ENCODE assay signal across 10 mouse cellular contexts in the genomic region with DNA sequence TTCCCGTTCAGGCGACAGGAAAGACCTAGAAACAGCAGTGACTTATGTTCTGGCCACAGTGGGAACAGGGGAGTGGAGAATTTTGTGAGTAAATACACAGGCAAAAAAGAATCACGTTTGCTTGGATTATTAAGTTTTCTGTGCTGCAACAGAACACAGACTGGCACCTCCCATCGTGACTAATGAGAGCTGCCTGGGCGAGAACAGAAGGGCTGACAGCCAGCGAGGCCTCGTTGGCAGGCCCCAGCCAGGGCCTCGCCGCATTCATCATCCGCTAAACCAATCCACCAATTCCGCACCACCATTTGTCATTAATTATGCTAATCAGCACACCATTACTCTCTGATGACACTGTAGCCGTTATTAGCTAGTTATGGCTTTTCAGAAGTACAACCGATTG.
DNase-seq lines count a peak whose midpoint lies in the region; ATAC-seq and TF ChIP-seq lines count a peak whose summit lies in the region.
"Had no signal": no experiment of that assay in that cellular context is flagged by ENCODE, and none has a peak within 500 bp of the region (broad histone marks: within the 10 kb centered on the region; RNA-seq: fewer than 3 reads in every experiment).

No protein-coding gene starts in this region.

- no peak overlapping the region for H3K4me3 ChIP-seq in forebrain, embryonic 15.5 days
- H3K4me3 ChIP-seq in liver, embryonic 12.5 days: no peak overlapping the region
- no peak overlapping the region for H3K4me3 ChIP-seq in intestine, postnatal 0 days (ENCODE audit: low read depth, low read length)
- H3K4me3 ChIP-seq: erythroblast, embryonic 14.5 days had no signal

- no peaks in the 10 kb centered on the region for H3K27me3 ChIP-seq in forebrain, embryonic 15.5 days
- no peaks in the 10 kb centered on the region for H3K27me3 ChIP-seq in liver, embryonic 12.5 days (replicated peaks)
- H3K27me3 ChIP-seq in intestine, postnatal 0 days (replicated peaks; ENCODE audit: control insufficient read depth, insufficient read depth, low read length): no peaks in the 10 kb centered on the region

- H3K4me2 ChIP-seq in forebrain, embryonic 15.5 days (replicated peaks): peak overlapping the region; percentile 29
- no peak overlapping the region for H3K4me2 ChIP-seq in liver, embryonic 12.5 days
- H3K4me2 ChIP-seq in intestine, postnatal 0 days (replicated peaks; ENCODE audit: low read depth): no peak overlapping the region

- 6% methylated on average over 13 of the region's 13 CpGs for WGBS in forebrain, embryonic 15.5 days
- WGBS in liver, embryonic 12.5 days (ENCODE audit: insufficient replicate concordance): 68% methylated on average over 13 of the region's 13 CpGs
- WGBS in intestine, postnatal 0 days: 76% methylated on average over 13 of the region's 13 CpGs

- H3K9ac ChIP-seq in forebrain, embryonic 15.5 days (replicated peaks): 0 out of 2 replicates have a peak overlapping the region, but pooled peaks have one; percentile 10
- no peak overlapping the region for H3K9ac ChIP-seq in liver, embryonic 12.5 days
- no peak overlapping the region for H3K9ac ChIP-seq in intestine, postnatal 0 days (ENCODE audit: low read depth, low read length)

- no peaks in the 10 kb centered on the region for H3K36me3 ChIP-seq in forebrain, embryonic 15.5 days
- H3K36me3 ChIP-seq in liver, embryonic 12.5 days: peaks cover 10% of the 10 kb centered on the region
- H3K36me3 ChIP-seq in intestine, postnatal 0 days (ENCODE audit: control insufficient read depth, insufficient read depth): no peaks in the 10 kb centered on the region

- H3K9me3 ChIP-seq in forebrain, embryonic 15.5 days: no peaks in the 10 kb centered on the region
- no peaks in the 10 kb centered on the region for H3K9me3 ChIP-seq in liver, embryonic 12.5 days (replicated peaks)
- no peaks in the 10 kb centered on the region for H3K9me3 ChIP-seq in intestine, postnatal 0 days (ENCODE audit: control insufficient read depth)

- ATAC-seq in forebrain, embryonic 15.5 days (replicated peaks): peak; percentile 78
- ATAC-seq in liver, embryonic 12.5 days: no peak
- no peak for ATAC-seq in intestine, postnatal 0 days

- H3K4me1 ChIP-seq in forebrain, embryonic 15.5 days: peaks cover 85% of the 10 kb centered on the region
- peaks cover 3% of the 10 kb centered on the region; the same call in 1 of the 2 replicates for H3K4me1 ChIP-seq in liver, embryonic 12.5 days
- no peaks in the 10 kb centered on the region for H3K4me1 ChIP-seq in intestine, postnatal 0 days (replicated peaks; ENCODE audit: control insufficient read depth, insufficient read depth, low read length)

- H3K27ac ChIP-seq in forebrain, embryonic 15.5 days (replicated peaks): peak overlapping the region; percentile 95
- H3K27ac ChIP-seq in liver, embryonic 12.5 days: no peak overlapping the region
- no peak overlapping the region for H3K27ac ChIP-seq in intestine, postnatal 0 days (ENCODE audit: low read depth, low read length)

- intact Hi-C loops in left cerebral cortex, postnatal 36 days (cut with DNase I): loop anchor here (5.0 kb wide), 1 partner anchor 33 kb away; no protein-coding TSS in a partner anchor

- DNase-seq in right cerebral cortex, adult 2 months (ENCODE audit: low spot score in 2 of 2): peak; percentile 34
- no peak for DNase-seq in right cerebral cortex, postnatal 25 days
- peak; percentile 73 to 87 for DNase-seq in layer of hippocampus, postnatal 14 days (ENCODE audit: low spot score in 2 of 2)
- DNase-seq in retina, postnatal 1 day: peak; percentile 81
- no peak for DNase-seq in left cerebral cortex, postnatal 36 days (ENCODE audit: low spot score in 2 of 2)
- DNase-seq: kidney, postnatal 25 days had no signal

- TF ChIP-seq CTCF in intestine, postnatal 0 days (IDR thresholded peaks at IDR 0.05; ENCODE audit: low read depth): no peak

Comparison
In these comparisons a context has a peak if more than half of its experiments do, and no peak if none do; other contexts are left out.
1. DNase-seq: peak in right cerebral cortex, adult 2 months (2 of 2), layer of hippocampus, postnatal 14 days (2 of 2) and retina, postnatal 1 day (single experiment); none in right cerebral cortex, postnatal 25 days (single experiment) and left cerebral cortex, postnatal 36 days (0 of 2).